Comparison of ENCODE assay signal across 8 mouse cellular contexts in the genomic region with DNA sequence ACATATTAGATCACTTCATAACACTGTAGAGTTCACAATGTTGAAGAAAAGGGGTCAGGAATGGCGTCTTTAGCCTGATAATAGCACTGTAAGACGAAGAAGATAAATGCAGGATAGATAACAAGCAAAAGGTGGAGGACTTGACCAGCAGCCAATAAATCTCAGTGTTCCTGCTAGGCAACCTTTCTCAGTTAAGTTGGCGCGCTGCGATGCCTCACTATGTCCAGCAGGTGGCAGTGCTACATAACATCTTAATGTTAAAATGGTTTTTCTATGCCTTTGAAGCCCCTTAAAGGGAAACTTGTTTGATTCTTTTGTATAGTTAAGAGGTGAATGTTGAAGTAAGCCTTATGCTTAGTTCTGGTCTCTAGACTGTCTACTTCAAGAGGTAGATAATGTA. TPM values are rescaled to one million over a fixed set of nuclear protein-coding genes. Genes with fewer than 3 reads are reported as not detected.
DNase-seq lines count a peak whose midpoint lies in the region; ATAC-seq and TF ChIP-seq lines count a peak whose summit lies in the region.
"Had no signal": no experiment of that assay in that cellular context is flagged by ENCODE, and none has a peak within 500 bp of the region (broad histone marks: within the 10 kb centered on the region; RNA-seq: fewer than 3 reads in every experiment).

No protein-coding gene starts in this region.

- H3K4me3 ChIP-seq in G1E (ENCODE audit: low read depth, low read length), result no peak overlapping the region
- H3K4me3 ChIP-seq in small intestine, adult 2 months (ENCODE audit: low read depth, low read length), result no peak overlapping the region
- H3K4me3 ChIP-seq: liver, embryonic 13.5 days had no signal

- H3K27ac ChIP-seq in small intestine, adult 2 months (ENCODE audit: insufficient read depth, low read depth, low read length), result no peak overlapping the region
- H3K27ac ChIP-seq: liver, embryonic 13.5 days had no signal

- H3K36me3 ChIP-seq in G1E (replicated peaks), result no peaks in the 10 kb centered on the region
- no peaks in the 10 kb centered on the region for H3K36me3 ChIP-seq in small intestine, adult 2 months (ENCODE audit: control insufficient read depth, insufficient read depth, low read length)
- H3K36me3 ChIP-seq: liver, embryonic 13.5 days had no signal

- H3K4me1 ChIP-seq in G1E (ENCODE audit: insufficient read depth, low read depth, low read length), result peaks cover 8% of the 10 kb centered on the region
- H3K4me1 ChIP-seq in small intestine, adult 2 months (ENCODE audit: control insufficient read depth, insufficient read depth, insufficient read length, low read length), result no peaks in the 10 kb centered on the region

- TF ChIP-seq CTCF in G1E (IDR thresholded peaks at IDR 0.05; ENCODE audit: low read depth, low read length), result peak; percentile 89
- peak; percentile 91; the same call in 1 of the 2 replicates for TF ChIP-seq CTCF in small intestine, adult 2 months (IDR thresholded peaks at IDR 0.05; ENCODE audit: extremely low read depth, insufficient read length, insufficient replicate concordance, low read depth, low read length)

- no peak for ATAC-seq in G1E (ENCODE audit: extremely low read depth, insufficient number of reproducible peaks, low FRiP score, poor library complexity, severe bottlenecking)

- 0 out of 2 replicates have a peak, but pooled peaks cover 3% of the 10 kb centered on the region for H3K27me3 ChIP-seq in G1E (ENCODE audit: insufficient read depth, low read length)
- no peaks in the 10 kb centered on the region for H3K27me3 ChIP-seq in small intestine, adult 2 months (ENCODE audit: control insufficient read depth, insufficient read depth, low read length)

- WGBS in large intestine, adult 2 months, result under 1% methylated on average over 5 of the region's 5 CpGs
- under 1% methylated on average over 5 of the region's 5 CpGs for WGBS in small intestine, adult 2 months

- peak; percentile 77 for DNase-seq in CD4-positive, CD25-positive, alpha-beta regulatory T cell, adult 2 months (ENCODE audit: low read depth, low spot score)
- no peak for DNase-seq in G1E (ENCODE audit: low spot score)
- peak; percentile 24 for DNase-seq in cerebellum, adult 11-12 months
- DNase-seq in frontal cortex, postnatal 25 days (ENCODE audit: low spot score in 2 of 2), result peak; percentile 58 to 74
- peak; percentile 45 for DNase-seq in large intestine, adult 2 months (ENCODE audit: low read depth, low spot score)
- DNase-seq in lung, postnatal 25 days (ENCODE audit: low spot score), result peak; percentile 59
- DNase-seq: liver, embryonic 13.5 days had no signal

- H3K9me3 ChIP-seq in G1E (replicated peaks), result no peaks in the 10 kb centered on the region
- H3K9me3 ChIP-seq: liver, embryonic 13.5 days had no signal

- no peak for TF ChIP-seq POLR2A in small intestine, adult 2 months (IDR thresholded peaks at IDR 0.05; ENCODE audit: low read depth, low read length)

RNA-seq across cellular contexts. Expression of a gene that starts 25.5 kb away (rescaled TPM):
- total RNA-seq in G1E (2014; fragmentation: Nextera tagmentation), result not detected in 2 replicates
- total RNA-seq in G1E (2017), result 0.05 and 0.12 TPM in 2 replicates
- polyA plus RNA-seq in G1E (2012), result not detected in 2 replicates
- polyA plus RNA-seq in large intestine, adult 2 months (2012; rRNA removed), result 13.4 and 19.4 TPM in 2 replicates
- 2.8 and 15.4 TPM in 2 replicates for polyA plus RNA-seq in small intestine, adult 2 months (2012; rRNA removed)

RNA-seq across cellular contexts. Expression of a gene that starts 25.6 kb away (rescaled TPM):
- total RNA-seq in G1E (2014; fragmentation: Nextera tagmentation) (not detected in 2 replicates), G1E (2017) (0.12 and 0.16 TPM in 2 replicates)
- not detected in 2 replicates for polyA plus RNA-seq in G1E (2012)
- 8.8 and 11.3 TPM in 2 replicates for polyA plus RNA-seq in large intestine, adult 2 months (2012; rRNA removed)
- 4.8 and 11.3 TPM in 2 replicates for polyA plus RNA-seq in small intestine, adult 2 months (2012; rRNA removed)

RNA-seq across cellular contexts. Expression of a gene that starts 58.4 kb away (rescaled TPM):
- total RNA-seq in G1E (2014; fragmentation: Nextera tagmentation), result not detected in 2 replicates
- total RNA-seq in G1E (2017), result 0.06 TPM in 1 of 2 replicates, not detected in the other
- polyA plus RNA-seq in G1E (2012), result not detected in 2 replicates
- 0.85 and 0.92 TPM in 2 replicates for polyA plus RNA-seq in large intestine, adult 2 months (2012; rRNA removed)
- polyA plus RNA-seq in small intestine, adult 2 months (2012; rRNA removed), result 0.20 and 0.90 TPM in 2 replicates
